Mouse (Mus musculus) spleen, adult 12 weeks (tissue): ENCODE data around the gene Tbc1d30.
"Not testable (repeated sequence)": the region's sequence is repeated elsewhere in the genome, so short reads cannot be mapped to it uniquely, and the experiment has no call there.

ENCODE experiments used
- DNase-seq: peaks from one replicate; pipeline ENCODE4 v3.0.0; 2022; ENCODE audit warnings: low spot score

Gene Tbc1d30

DNA sequence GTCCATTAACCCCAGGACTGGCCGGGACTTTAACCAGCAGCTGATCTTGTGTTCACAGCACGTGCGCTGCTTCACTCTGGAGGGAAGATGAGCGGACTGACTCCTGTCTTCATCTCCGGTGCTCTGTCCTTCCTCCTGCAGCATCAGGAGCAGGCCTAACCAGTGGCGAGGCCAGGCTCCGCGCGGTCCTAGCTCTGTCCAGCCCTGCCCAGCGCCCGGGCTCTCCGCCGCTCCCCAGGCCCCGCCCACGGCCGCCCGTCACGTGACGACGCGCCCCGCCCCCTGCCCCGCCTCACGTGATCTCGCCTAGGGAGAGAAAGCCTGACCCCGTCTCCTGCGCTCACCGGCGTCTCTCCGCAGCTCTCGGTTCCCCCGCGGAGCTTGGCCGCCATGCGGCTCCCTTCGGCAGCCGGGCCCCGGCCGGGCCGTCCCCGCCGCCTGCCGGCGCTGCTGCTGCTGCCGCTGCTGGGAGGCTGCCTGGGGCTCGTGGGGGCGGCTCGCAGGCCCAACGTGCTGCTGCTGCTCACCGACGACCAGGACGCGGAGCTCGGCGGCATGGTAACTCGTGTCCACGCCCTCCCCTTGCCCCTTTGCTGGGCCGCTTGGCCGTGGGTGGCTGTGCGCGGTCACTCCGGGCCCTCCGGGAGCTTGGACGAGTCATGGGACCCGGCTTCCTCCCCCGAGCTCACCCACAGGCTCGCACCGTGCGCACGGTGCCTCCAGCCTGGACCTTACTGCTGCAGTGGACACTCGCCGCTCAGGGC is 13.9 kb upstream of the Tbc1d30 start, which contains the start of gene Gns:
Gene Gns (plus strand): TSS at position 290 of the 764 bp plus-strand sequence.
- DNase-seq: peak; percentile 77

DNA sequence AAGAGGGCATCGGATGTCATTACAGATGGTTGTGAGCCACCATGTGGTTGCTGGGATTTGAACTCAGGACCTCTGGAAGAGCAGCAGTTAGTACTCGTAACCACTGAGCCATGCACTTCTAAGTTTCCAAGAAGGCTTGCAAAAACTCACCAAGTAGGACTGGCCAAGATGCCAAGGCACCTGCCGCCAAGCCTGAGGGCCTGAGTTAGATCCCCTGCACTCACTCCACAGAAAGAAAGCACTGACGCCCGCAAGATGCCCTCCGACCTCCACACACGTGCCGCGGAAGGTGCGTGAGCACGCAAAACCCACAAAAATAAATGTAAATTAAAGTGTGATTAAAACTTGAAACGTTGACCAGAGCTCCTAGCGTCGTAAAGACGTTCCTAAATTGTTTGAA is 13.2 kb upstream of the Tbc1d30 start:
- no peak for DNase-seq

DNA sequence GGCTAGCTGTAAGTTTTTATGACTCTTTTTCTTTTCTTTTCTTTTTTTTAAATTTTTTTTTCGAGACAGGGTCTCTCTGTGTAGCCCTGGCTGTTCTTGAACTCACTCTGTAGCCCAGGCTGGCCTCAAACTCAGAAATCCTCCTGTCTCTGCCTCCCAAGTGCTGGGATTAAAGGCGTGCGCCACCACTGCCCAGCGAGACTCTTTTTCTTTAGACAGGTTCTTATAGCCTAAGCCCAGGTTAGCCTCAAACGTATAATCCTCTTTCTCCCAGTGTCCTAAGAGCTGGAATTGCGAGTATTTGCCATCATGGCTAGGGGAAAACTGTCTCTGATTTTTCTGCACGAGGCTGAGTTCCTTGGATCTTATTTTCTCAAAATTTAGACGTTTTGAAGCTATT is 12.1 kb upstream of the Tbc1d30 start:
- no peak for DNase-seq

DNA sequence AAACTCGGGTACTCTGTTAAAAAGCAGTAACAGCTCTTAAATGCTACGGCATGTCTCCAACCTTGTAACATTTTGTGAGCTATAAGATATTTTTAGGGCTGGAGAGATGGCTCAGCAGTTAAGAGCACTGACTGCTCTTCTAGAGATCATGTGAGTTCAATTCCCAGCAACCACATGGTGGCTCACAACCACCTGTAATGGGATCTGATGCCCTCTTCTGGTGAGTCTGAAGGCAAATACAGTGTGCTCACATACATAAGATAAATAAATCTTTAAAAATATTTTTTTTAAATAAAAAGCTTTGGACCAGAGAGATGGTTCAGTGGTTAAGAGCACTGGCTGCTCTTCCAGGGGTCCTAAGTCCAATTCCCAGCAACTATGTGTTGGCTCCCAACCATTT is 9.3 kb upstream of the Tbc1d30 start:
- no peak for DNase-seq

DNA sequence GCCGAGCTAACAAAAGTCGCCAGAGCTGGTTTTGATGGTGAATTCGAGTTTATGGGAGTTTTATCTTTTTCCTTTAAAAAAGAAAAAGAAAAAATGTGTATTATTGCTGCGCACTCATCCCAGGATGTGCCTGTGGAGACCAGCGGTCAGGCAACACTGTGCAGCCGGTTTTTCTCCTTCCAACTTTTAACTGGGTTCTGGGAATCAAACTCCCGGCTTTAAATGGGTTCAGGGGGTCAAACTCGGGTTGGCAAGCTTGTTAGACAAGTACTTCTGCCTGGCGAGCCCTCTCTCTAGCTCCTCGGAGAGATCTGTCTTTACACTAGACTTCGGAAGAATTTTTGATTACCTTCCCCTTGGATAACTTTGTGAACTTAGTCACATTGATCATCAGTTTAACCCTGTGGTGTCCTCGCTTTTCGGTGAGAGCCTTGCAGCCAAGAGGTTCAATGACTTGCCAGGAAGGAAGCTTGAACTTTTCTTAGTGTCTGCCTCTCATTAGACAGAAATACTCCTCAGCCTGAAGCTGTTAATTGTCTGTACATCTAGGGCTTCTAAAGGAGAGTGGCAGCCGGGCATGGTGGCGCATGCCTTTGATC is 713 bp upstream of the Tbc1d30 start:
- DNase-seq: no peak

DNA sequence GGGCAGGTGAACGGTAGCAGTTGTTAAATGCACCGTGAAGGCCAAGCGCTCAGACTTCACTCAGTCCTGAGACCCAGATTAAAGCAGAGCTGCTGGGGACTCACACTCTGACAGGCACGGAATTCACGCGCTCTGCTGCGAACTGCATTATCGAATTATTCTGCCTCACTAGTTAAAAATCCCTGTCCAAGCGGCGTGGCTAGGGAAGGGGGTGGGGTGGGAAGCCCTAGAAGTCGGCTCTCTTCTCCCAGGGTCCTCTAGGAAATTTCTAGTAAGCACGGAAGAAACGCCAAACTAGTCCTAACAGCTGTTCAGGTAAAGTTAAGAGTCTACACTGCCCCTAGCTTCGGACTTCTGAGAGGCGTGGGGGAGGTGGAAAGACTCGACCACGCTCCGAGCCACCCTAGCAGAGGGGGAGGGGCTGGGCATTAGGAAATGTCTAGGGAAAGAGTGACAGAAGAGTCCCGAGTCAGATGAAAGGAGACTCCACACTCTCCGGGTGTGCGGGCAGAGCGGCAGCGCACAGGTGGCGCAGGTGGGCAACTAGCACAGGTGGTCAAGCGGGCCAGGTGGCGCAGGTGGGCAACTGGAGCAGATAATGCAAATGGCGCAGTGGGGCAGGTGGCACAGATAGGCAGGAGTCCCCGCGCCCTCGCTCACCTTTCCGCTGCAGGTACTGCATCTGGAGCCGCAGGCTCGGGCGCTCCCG is 567 bp downstream of the Tbc1d30 start:
- no peak for DNase-seq

DNA sequence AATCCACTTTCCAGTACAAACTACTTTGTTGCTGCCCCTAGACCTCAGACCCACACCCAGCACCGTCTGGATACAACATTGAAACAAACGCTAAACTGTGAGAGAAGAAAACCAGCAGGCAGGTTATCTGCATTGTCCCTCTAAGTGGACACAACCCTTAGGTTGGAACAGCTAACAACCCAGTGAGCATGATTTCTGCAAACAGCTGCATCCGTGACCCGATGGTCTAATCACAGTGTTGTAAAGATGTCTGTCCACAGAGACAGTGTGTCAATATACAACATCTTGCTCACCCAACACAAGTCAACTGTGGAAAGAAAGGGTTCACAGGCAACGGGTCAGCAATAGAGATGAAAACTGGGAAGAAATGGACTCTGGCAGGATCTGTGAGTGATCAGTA is 1.8 kb downstream of the Tbc1d30 start:
- no peak for DNase-seq

DNA sequence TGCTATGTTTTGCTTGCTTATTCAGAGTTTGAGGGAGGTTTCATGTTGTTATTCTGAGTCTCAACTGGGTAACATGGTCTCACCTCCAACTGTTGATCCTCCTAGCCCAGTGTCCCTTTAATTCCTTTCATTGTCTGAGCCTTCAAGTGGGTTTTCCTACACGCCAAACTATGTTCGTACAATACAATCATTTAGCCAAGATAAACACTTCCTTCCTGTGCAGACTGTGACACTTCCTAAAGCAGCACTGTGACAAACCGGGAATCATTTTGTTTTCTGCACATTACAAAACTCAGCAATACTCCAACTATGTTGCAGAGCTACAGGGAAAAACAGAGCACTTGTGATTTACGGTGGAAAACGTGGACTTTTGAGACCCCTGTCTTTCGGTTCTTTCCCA is 7.2 kb downstream of the Tbc1d30 start:
- DNase-seq: no peak

DNA sequence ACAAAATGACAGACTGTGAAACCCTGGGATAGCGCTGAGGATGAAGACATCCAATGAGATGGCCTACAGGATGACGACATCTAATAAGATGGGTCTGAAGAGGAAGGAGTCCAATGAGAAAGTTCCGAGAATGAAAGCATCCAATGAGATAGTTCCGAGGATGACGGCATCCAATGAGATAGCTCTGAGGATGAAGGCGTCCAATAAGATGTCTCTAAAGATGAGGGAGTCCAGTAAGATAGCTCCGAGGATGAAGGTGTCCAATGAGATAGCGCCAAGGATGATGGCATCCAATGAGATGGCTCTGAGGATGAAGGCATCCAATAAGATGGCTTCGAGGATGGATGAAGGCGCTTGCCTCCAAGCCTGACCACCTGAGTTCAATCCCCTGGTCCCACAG is 8.8 kb downstream of the Tbc1d30 start:
- no peak for DNase-seq

DNA sequence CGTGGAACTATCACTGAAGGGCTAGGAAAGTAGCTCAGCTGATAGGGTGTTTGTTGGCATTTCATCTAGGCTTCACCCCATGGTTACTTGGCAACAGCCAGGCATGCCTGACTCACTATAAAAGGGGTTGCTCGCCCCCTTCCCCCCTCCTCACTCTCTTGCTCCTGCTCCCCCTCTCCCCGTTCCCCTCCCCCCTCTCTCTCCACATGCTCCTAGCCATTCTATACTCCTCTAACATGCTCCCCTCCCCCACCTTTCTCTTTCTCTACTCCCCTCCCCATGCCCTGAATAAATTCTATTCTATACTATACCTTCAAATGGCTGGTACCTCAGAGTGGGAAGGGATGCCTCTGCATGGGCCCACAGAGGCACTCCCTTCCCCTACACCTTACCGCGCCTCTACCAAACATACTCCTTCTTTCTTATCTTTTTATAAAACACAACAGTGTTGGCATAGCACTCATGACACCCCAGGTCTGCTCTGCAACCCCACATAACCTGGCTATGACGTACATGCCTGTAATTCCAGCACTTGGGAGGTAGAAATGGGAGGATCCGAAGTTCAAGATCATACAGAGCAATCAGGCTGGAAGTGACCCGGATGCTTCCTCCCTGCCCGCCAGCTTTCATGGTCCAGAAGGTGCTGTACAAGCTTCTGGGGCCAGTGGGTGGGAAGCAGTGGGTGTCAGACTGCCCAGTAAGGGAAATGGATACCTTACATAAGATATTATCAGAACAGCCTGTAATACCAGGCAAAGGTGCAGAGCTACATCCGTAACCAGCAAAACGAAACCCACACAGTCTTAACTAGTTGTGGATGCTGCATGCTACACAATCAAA is 10.1 kb downstream of the Tbc1d30 start:
- no peak for DNase-seq

DNA sequence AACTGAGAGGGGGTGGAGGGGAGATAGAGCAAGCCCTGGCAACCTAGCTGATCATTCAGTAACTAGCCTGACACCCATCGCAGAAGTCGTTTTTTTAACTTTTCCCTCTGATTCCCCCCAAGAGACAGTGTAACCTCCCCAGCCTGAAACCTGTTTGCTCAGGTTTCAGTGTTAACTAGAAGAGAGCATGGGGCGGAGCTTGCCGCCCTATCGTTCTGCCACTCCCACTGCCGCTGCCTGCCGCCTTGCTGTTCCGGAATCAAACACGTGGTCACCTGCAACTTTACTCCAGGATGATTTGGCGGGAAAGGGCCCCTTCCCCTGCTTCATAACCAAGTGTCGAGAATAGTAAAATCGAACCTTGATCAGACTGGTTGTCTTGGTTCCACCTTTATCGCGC is 14.5 kb downstream of the Tbc1d30 start:
- DNase-seq: not testable (repeated sequence)

DNA sequence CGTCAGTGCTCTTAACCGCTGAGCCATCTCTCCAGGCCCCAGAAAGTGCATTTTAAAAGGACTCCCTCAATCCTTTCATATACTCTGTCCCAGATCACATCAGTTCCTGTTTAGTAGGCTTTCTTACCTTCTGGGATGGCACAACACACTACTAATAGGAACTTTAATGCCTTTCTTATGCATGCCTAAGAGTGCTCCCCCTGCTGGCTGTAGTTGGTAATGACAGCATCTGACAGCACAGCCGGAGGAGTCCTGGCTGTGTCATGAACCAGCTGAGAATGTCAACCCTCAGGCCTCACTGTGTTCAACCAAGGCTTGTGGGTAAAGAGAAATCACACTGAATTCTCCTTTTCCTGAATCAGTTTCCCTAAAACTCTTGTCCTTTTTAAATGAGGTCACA is 16.5 kb downstream of the Tbc1d30 start:
- peak; percentile 16 for DNase-seq

DNA sequence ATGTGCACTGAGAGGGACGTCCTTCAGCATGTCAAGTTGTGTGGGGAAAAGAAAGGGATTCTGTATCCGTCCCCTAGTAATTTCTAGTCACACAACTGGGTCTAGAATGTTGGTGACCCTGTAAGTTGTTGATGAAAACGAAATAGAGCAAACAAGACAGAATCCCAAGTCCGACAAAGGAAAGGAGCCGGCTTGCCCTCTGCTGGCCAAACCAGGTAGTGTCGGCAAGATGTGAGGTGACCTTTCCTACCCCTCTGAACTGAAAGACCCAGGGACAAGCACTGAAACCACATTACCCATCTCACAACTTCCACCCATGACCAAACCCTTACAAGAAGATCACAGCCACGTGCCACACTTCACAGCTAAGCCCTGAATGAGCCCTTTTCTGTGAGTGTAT is 20.1 kb downstream of the Tbc1d30 start:
- DNase-seq: peak; percentile 40

DNA sequence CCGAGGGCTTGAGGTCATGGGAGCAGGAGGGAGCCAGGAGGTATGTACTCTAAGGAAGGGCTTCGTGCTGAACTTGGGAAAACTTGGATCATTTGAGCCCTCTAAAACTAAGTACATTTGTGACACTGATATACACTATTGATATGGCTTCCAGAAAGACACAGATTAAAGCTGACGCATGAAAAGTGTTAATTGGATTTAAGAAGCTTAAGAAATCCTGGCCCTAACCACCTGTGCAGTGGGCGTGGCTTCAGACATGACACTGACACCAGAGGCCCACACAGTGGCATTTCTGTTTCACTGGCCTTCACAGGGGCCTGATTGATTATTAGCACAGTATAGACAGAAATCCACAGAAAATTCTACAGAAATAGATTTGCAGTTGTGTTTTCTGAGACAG is 21.5 kb downstream of the Tbc1d30 start:
- DNase-seq: no peak

DNA sequence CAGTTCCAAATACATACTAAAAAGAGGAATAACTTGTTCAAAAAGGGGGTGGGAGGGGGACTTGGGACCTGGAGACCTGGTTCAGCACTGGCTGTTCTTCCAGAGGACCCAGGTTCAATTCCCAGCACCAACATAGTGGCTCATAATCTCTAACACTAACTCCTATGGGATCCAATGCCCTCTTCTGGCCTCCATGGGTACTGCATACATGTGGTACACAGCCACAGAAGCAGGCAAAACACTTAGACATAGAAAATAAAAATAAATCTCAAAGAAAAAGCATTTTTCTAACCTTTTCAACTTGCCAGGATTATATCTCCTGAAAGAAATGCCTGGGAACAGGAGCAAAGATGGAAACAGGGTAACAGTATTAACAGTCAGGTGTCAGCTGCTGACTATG is 24.9 kb downstream of the Tbc1d30 start:
- DNase-seq: no peak

DNA sequence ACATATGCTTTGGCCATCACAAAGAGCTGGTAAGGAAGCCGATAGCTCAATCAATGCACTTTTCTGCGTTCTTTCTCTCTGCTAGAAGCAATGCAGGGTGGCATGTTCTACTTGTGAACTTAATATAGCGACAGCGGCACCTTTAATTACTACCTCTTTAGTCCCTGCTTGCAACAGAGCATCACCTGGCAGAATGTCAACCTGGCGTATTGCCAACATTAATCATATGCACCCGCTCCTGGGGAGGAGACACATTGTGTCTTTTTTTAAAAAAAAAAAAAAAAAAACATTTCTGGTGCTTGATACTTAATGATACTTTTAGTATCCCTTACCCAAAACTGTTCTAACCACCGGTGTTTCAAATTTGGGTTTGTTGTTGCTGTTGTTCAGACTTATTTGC is 27.6 kb downstream of the Tbc1d30 start:
- DNase-seq: no peak

DNA sequence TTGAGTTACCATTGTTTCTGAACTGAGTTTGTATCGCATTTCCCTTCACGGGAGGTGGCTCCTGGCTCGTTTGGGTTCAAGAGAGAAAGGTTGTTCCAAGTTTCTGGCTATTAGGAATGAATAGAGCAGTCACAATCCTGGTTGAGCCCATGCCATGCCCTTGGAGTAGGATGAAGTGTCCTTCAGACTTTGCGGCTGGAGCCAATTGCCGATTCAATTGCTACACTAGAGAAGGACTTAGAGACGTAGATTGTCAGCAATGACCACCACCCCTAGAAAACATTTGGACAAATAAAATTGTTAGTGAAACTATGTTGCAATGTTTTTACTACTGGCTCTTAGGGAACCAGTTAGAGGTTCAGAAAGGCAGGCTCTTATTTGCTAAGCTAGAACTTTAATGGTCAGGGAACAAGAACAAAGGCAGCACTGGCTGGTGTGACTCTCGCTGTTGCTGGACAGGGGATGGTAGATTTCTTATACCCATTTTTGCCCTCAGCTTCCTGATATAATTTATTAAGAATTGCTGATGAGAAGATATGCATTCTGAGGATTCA is 32.6 kb downstream of the Tbc1d30 start:
- DNase-seq: no peak

DNA sequence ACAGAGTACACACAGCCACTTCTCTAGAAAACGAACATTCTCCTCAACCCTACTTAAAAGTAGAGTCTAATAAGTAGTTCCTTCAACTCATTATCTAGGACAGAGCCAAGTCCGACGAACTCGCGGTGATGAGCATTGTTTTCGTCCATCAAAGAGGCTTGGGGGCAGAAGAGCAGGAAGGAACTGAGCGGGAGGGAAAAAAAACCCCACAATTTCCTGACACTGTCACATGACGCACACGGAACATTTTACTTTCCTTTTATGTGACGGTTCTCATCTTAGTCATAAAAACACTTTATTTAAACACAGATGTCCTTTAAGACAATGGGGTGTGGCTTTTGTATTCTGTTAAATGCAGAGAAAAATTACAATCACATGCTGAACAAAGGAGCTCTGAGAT is 34.7 kb downstream of the Tbc1d30 start:
- no peak for DNase-seq

DNA sequence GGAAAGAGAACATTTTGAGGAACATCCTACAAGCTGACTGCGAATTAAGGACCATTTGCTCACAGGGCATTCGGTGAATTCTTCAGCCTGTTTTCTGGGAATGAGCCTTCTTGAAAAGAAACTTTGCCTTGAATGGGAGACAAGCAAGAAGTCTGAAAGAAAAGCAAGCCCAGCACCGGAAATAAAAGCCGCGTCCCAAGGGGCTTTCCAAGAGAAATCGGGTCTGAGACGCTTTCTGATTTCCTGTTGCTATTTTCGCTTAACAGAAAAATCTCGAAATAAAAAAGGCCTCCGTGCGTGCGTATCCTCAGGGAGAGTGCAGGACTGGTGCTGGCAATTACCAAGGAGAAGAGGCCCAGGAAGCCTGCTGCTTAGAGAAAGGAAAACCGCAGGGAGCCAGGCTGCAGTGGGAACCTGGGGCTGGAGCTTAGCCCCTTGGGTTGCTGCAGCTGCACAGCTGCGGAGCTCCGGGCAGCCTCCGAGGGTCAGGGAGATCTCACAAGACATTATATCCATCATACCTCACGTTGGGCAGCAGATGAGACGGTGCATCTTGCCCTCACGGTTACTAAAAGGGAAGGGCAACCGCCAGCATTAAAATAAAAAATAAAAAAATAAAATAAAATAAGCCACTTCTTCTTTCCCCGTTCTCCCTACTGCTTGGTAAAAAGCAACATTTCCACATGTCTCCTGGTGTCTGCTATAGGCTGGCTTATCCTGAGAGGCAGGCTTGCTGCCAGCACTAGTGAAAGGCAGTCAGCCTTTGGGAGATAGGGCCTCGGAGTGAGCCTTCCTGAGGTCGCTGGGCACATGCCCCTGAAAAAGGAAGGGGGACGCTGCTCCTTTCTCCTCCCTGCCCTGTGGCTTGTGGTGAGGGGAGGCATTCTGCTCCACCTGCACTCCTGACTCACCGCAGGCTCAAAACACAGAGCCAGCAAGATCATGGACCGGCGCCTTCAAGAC is 35.5 kb downstream of the Tbc1d30 start:
- no peak for DNase-seq

DNA sequence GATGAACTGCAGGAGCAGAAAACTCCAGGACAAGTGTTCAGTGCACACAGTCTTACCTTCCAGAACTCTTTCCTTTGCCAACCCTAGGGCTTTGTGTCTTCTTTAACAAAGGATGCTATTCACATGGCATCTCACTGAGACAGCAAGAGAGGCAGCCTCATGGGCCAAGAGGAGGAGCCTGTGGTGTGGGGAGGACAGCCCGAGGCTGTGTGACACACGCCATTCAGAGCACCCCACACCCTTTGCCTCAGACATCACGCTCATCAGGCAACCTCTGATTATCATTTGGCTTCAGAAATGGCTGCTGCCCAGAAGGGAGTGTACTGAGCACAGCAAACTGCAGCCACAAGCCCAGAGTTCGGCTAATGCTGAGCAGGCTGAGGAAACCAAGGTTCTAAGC is 36.9 kb downstream of the Tbc1d30 start:
- DNase-seq: no peak

DNA sequence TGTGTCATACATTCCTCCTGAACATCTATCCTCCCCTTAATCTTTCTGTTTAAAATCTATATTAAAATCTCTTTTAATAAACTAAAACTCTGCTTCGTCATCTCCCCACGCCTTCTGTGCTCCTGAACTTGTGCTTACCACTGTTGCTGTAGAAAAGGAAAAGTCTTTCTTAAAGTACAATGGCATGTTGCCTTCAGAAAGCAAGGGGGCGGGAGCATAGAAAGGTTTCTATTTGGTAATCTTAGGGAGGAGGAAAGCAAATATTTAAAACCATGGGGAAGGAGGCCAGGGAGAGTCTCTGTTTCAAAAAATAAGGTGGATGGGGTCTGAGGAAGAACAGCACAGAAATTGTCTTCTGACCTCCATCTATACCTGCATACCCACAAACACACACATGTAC is 38.0 kb downstream of the Tbc1d30 start:
- DNase-seq: no peak
